ENCODE assay signal across 16 mouse cellular contexts in the genomic region with DNA sequence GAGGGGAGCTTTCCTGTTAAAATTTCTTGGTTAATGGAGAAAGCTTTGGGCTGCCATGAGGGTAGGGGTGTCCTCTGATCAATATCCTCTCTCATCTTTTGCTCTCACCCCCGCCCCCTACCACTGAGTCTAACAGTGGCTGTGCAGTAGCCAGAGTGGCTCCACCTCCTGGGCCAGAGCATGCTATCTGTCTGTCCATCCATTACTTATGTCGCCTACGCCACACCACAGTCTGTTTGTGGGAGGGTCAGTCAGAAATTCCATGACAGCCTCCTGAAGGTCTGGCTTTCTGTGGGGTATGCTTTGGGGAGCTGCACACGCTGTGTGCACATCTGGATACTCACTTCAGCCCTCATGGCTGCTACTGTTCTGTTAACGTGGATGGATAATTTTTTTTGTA.
"Had no signal": no experiment of that assay in that cellular context is flagged by ENCODE, and none has a peak within 500 bp of the region (broad histone marks: within the 10 kb centered on the region; RNA-seq: fewer than 3 reads in every experiment).

No protein-coding gene starts in this region.

- H3K4me2 ChIP-seq: neural tube, embryonic 12.5 days; neural tube, embryonic 13.5 days; neural tube, embryonic 15.5 days; stomach, embryonic 15.5 days had no signal

- H3K4me3 ChIP-seq: neural tube, embryonic 12.5 days; neural tube, embryonic 13.5 days; neural tube, embryonic 15.5 days; stomach, embryonic 15.5 days had no signal

- DNase-seq: retina, postnatal 1 day; right cerebral cortex, adult 18-20 months; right cerebral cortex, postnatal 14 days; right cerebral cortex, postnatal 25 days; right cerebral cortex, postnatal 4 days; spleen, adult 18-20 months; thymus, adult 18-20 months; thymus, adult 2 months; thymus, postnatal 14 days; thymus, postnatal 25 days; thymus, postnatal 36 days; thymus, postnatal 4 days had no signal

- H3K9me3 ChIP-seq: neural tube, embryonic 12.5 days; neural tube, embryonic 13.5 days; neural tube, embryonic 15.5 days; stomach, embryonic 15.5 days had no signal

- H3K9ac ChIP-seq: neural tube, embryonic 12.5 days; neural tube, embryonic 13.5 days; neural tube, embryonic 15.5 days; stomach, embryonic 15.5 days had no signal

- H3K27ac ChIP-seq: neural tube, embryonic 12.5 days; neural tube, embryonic 13.5 days; neural tube, embryonic 15.5 days; stomach, embryonic 15.5 days had no signal

- H3K4me1 ChIP-seq: neural tube, embryonic 12.5 days; neural tube, embryonic 13.5 days; neural tube, embryonic 15.5 days; stomach, embryonic 15.5 days had no signal

- H3K27me3 ChIP-seq: neural tube, embryonic 12.5 days; neural tube, embryonic 13.5 days; neural tube, embryonic 15.5 days; stomach, embryonic 15.5 days had no signal
